Mouse (Mus musculus) small intestine, adult 2 months (tissue): ENCODE measurements around the gene Csrnp3.

ENCODE experiments used
- CTCF ChIP-seq: fragments of 200-500 bp; IDR thresholded peaks from 2 replicates; pipeline ENCODE4 v1.5.1; 2012; ENCODE audit warnings: low read depth, mild to moderate bottlenecking, control low read depth, inconsistent platforms, low read length, moderate library complexity, mixed read lengths; ENCODE audit not compliant: insufficient replicate concordance, insufficient read length; ENCODE audit errors: extremely low read depth
- POLR2A ChIP-seq: fragments of 200-500 bp; IDR thresholded peaks from 2 replicates; pipeline ENCODE4 v1.6.1; 2012; ENCODE audit warnings: low read depth, mild to moderate bottlenecking, control low read depth, inconsistent platforms, low read length, moderate library complexity

DNA sequence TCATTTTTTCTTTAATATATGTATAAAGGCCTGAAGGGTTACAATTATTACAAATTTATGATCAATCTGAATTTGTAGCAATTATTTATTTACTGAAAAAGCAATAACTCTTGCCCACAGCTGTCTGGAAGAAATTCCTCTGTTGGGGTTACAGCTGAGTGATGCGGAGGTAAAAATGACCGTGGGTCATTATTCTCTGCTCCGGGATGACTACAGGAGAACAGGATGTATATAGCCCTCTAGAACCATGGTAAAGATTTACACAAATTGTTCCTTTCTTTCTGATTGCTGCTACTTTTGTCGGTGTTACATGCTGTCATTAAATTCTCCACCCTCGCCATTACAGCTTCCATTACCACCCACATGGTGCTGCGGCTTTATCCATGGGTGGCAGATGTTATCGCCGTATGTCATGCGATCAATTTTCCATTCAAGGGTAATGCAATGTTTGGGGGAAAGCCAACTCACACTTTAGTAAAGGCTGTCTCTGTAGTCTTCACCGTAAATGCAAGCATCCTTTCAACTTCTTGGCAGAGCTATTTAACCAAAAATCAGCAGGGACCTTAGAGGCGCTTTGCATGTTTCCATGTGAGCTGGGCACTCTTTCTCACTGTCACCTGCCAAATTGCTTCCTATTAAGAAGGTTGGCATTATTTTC lies 12.7 kb upstream of the Csrnp3 start:
- TF ChIP-seq CTCF (no peak), POLR2A (no peak)
